Mouse (Mus musculus) stomach, postnatal 0 days (tissue): ENCODE data around the gene Sqstm1. TPM values are rescaled to one million over a fixed set of nuclear protein-coding genes. Genes with fewer than 3 reads are reported as not detected.

Experiments used
- ATAC-seq: fragments of 200-750 bp; cut with Nextera tagmentation; 2 replicates; pipeline ENCODE4 v1.8.0; 2017; ENCODE audit not compliant: low FRiP score, low TSS enrichment
- DNase-seq: peaks from one replicate; pipeline ENCODE4 v3.0.0-alpha.2; 2016; ENCODE audit warnings: low spot score
- H3K27ac ChIP-seq: fragments of 300-500 bp; sonication (generic); replicated peaks from 2 replicates; pipeline ENCODE4 v1.5.1; 2014; ENCODE audit warnings: mild to moderate bottlenecking, control low read depth
- H3K27me3 ChIP-seq: fragments of 300-500 bp; sonication (generic); 2 replicates; pipeline ENCODE4 v1.6.1; 2014; ENCODE audit warnings: low read length; ENCODE audit not compliant: control insufficient read depth, insufficient read depth
- H3K36me3 ChIP-seq: fragments of 300-500 bp; sonication (generic); 2 replicates; pipeline ENCODE4 v1.6.1; 2014; ENCODE audit warnings: low read length, mixed read lengths; ENCODE audit not compliant: control insufficient read depth, insufficient read depth
- H3K4me1 ChIP-seq: fragments of 300-500 bp; sonication (generic); replicated peaks from 2 replicates; pipeline ENCODE4 v1.6.1; 2014; ENCODE audit warnings: antibody characterized with exemption; ENCODE audit not compliant: control insufficient read depth, insufficient read depth
- H3K4me2 ChIP-seq: fragments of 300-500 bp; sonication (generic); replicated peaks from 2 replicates; pipeline ENCODE4 v1.6.1; 2014; ENCODE audit warnings: low read depth, mild to moderate bottlenecking, control low read depth, moderate library complexity
- H3K4me3 ChIP-seq: fragments of 300-500 bp; sonication (generic); 2 replicates; pipeline ENCODE4 v1.5.1; 2014; ENCODE audit warnings: low read depth, low read length, control low read depth
- H3K9ac ChIP-seq: fragments of 300-500 bp; sonication (generic); 2 replicates; pipeline ENCODE4 v1.6.1; 2014; ENCODE audit warnings: mild to moderate bottlenecking, low read length, control low read depth, mixed read lengths
- H3K9me3 ChIP-seq: fragments of 300-500 bp; sonication (generic); 2 replicates; pipeline ENCODE4 v1.6.1; 2016; ENCODE audit warnings: low read length; ENCODE audit not compliant: control insufficient read depth
- CTCF ChIP-seq: IDR thresholded peaks from 2 replicates; pipeline ENCODE4 v1.5.1; 2016; ENCODE audit warnings: antibody characterized with exemption, low read depth, mild to moderate bottlenecking, moderate library complexity
- EP300 ChIP-seq: optimal IDR thresholded peaks from 2 replicates; pipeline ENCODE3; 2016; ENCODE audit warnings: antibody characterized with exemption
- WGBS: fragments of 180-500 bp; shearing (Covaris S2); extraction: QIAGEN DNeasy Blood & Tissue Kit; methylation state at CpG from one replicate; pipeline ENCODE4 v1.1.7; 2014; 5-methylcytosine and 5-hydroxymethylcytosine counted together
- polyA plus RNA-seq: library from polyadenylated mRNA; unstranded; fragments of >200 nt; fragmentation: Nextera tagmentation; extraction: Ambion mirVana; gene quantifications from 2 replicates; pipeline ENCODE4 v1.2.1, GENCODE M21; 2015

Sqstm1 gene
- polyA plus RNA-seq, 1 experiment from 2014 or later, result 211 TPM

DNA sequence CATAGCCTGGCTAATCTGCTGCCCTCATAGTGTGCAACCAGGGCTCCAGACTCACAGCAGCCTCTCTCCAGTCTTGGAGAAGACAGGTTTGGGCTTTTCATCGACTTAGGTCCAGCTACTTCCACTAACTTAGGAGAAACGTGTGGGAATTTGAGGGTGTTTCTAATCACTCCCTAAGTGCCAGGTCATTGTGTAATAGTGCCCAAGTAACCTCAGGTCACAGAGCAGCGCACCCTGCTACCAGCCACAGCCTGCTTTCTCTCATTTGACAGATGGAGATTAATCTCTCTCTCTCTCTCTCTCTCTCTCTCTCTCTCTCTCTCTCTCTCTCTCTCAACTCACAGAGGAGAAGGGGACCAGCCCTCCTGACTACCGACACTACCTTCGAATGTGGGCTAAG, 42.3 kb downstream of the Sqstm1 start:
- WGBS, result 87% methylated on average over 5 of the region's 5 CpGs
- no peaks in the 10 kb centered on the region for H3K27me3 ChIP-seq
- DNase-seq, result no peak
- no peaks in the 10 kb centered on the region for H3K9me3 ChIP-seq
- TF ChIP-seq CTCF (no peak), EP300 (no peak)
- ATAC-seq, result no peak
- H3K36me3 ChIP-seq, result peaks cover 22% of the 10 kb centered on the region
- H3K9ac ChIP-seq, result no peak overlapping the region
- no peak overlapping the region for H3K27ac ChIP-seq
- H3K4me3 ChIP-seq, result no peak overlapping the region
- H3K4me1 ChIP-seq, result no peaks in the 10 kb centered on the region
- H3K4me2 ChIP-seq, result no peak overlapping the region

DNA sequence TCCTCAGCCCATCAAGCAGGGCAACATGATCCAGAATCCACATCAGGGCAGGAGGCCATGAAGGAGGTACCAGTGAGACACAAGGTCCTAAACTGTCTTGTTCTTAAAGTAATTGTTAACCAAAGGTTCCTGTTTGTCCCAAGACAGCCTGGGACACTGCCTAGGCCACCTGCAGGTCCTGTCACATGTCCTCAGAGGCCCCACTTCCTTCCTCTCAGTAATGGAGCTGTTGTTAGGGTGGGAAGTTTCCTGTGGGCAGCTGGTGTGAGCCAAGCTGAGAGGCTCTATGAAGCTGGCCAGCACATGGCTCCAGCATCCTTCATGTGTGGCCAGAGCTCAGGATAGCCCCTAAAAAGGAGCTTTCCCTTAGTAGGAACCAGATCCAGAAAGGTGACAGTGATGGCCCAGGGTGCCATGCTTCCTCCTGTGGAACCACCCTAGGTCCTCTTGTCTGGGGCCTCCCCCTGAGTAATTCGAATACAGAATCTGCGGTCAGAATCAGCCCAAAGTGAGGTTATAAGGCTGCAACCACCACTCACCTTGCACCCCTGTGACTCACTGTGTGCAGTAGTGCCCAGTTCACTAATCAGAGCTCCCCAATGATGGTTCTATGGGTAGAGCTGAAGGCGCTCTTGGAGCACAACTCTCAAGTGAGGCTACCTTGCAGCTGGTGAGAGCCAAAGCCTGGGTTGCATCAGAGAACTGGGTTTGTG, 48.1 kb downstream of the Sqstm1 start:
- Histone ChIP-seq H3K27me3 (no peaks in the 10 kb centered on the region), H3K9me3 (no peaks in the 10 kb centered on the region), H3K4me3 (no peak overlapping the region), H3K9ac (no peak overlapping the region), H3K36me3 (peaks cover 33% of the 10 kb centered on the region), H3K27ac (0 out of 2 replicates have a peak overlapping the region, but pooled peaks have one; percentile 18), H3K4me1 (no peaks in the 10 kb centered on the region), H3K4me2 (no peak overlapping the region)
- DNase-seq (no peak), ATAC-seq (no peak)
- TF ChIP-seq EP300, result no peak
- no peak for TF ChIP-seq CTCF
- 98% methylated on average over 3 of the region's 3 CpGs for WGBS

DNA sequence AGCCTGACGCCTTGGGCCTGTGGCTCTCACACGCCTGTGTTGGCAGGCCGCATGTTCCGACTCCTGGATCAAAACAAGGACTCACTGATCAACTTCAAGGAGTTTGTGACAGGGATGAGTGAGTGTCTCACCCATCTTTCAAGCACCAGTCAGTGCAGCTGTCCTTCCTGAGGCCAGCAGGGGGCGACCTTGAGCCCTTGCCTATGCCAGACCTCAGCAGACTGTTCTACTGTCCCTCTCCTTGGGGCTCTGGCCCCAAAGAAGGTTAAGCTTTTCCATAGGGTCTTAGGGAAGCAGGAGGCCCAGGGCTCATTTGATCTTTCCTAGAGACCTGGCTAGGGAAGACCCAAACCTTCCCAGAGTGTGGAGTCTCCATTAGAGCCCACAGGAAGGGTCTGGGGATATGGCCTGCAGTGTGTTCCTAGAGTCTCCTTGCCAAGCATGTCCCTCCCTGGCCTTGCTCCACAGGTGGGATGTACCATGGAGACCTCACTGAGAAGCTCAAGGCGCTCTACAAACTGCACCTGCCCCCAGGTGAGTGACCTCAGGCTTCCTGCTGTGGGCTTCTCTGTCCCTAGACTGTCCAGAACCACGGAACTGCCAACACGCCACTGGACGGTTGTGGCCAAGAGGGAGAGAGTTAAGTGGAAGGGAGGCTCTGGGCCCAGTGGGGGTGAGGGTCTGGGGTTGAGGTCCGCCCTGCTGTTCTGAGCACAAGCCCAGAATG, 48.9 kb downstream of the Sqstm1 start:
- Histone ChIP-seq H3K4me3 (no peak overlapping the region), H3K27ac (0 out of 2 replicates have a peak overlapping the region, but pooled peaks have one; percentile 18), H3K9me3 (no peaks in the 10 kb centered on the region), H3K4me1 (no peaks in the 10 kb centered on the region), H3K4me2 (no peak overlapping the region), H3K36me3 (peaks cover 40% of the 10 kb centered on the region), H3K27me3 (no peaks in the 10 kb centered on the region), H3K9ac (no peak overlapping the region)
- 61% methylated on average over 10 of the region's 10 CpGs for WGBS
- ATAC-seq, result peak; percentile 41; the same call in 1 of the 2 replicates
- DNase-seq, result peak; percentile 72
- peak; percentile 96 for TF ChIP-seq CTCF
- TF ChIP-seq EP300, result no peak

DNA sequence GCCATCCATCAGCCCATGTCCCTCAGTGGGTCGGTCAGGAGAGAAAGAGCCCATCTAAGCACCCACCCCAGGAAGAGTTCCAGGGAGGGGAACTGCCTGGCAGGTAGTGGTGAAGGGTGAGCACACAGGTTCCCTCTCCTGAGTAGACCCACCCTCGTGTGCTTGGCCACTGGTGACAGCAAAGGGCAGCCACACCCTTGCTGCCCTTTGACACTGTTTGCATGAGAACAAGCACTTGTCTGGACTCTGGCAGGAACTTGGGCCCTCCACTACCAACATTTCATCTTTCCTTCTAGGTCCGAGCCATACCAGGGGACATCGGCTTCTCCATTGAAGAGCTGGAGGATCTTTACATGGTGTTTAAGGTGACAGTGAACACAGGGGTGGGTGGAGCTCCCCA, 51.3 kb downstream of the Sqstm1 start:
- no peaks in the 10 kb centered on the region for H3K27me3 ChIP-seq
- no peaks in the 10 kb centered on the region for H3K4me1 ChIP-seq
- peaks cover 40% of the 10 kb centered on the region for H3K36me3 ChIP-seq
- H3K4me2 ChIP-seq, result no peak overlapping the region
- ATAC-seq (peak; percentile 75), DNase-seq (peak; percentile 46)
- no peaks in the 10 kb centered on the region for H3K9me3 ChIP-seq
- no peak overlapping the region for H3K9ac ChIP-seq
- WGBS, result 56% methylated on average over 4 of the region's 4 CpGs
- H3K4me3 ChIP-seq, result no peak overlapping the region
- no peak overlapping the region for H3K27ac ChIP-seq
- no peak for TF ChIP-seq CTCF
- TF ChIP-seq EP300, result no peak

DNA sequence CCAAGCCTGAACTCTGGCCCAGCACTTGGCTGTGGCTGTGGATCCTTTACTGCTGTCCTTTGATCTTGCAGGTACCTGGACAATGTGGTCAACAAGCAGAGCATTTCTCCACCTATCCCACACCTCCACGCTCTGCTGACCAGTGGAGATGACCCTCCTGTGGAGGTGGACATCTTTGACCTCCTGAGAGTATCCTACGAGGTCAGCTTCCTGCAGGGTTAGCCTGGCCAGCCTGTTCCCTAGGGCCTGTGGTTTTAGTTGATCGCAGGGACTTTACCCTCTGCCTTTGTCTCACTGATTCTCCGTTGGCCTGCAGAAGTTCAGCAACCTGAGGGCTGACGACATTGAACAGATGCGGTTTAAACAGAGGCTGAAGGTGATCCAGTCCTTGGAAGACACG, 52.3 kb downstream of the Sqstm1 start:
- ATAC-seq (no peak), DNase-seq (no peak)
- H3K27ac ChIP-seq, result no peak overlapping the region
- WGBS, result 92% methylated on average over 7 of the region's 7 CpGs
- H3K9ac ChIP-seq, result no peak overlapping the region
- H3K9me3 ChIP-seq, result no peaks in the 10 kb centered on the region
- H3K4me2 ChIP-seq, result no peak overlapping the region
- H3K36me3 ChIP-seq, result peaks cover 33% of the 10 kb centered on the region
- no peak overlapping the region for H3K4me3 ChIP-seq
- no peak for TF ChIP-seq CTCF
- TF ChIP-seq EP300, result no peak
- no peaks in the 10 kb centered on the region for H3K4me1 ChIP-seq
- no peaks in the 10 kb centered on the region for H3K27me3 ChIP-seq

DNA sequence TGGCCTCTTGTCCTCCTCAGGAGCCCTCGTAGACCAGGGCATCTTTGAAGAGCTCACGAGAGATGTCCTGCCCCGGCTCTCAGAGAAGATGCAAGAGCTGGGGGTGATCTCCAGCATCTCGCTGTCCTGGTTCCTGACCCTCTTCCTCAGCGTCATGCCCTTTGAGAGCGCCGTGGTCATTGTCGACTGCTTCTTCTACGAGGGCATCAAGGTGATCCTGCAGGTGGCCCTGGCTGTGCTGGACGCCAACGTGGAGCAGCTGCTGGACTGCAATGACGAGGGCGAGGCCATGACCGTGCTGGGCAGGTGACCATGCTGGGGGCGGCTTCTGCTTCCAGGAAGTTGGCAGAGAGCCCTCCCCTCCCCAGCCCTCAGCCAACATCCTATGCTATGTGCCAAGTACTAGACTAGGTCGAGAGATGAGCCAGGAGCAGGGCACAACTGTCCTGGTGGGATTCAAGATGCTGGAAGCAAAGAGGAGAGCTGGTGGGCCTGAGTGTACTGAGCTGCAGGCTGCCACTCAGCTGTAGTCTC, 53.8 kb downstream of the Sqstm1 start:
- TF ChIP-seq EP300, result no peak
- TF ChIP-seq CTCF, result no peak
- DNase-seq (no peak), ATAC-seq (no peak)
- H3K36me3 ChIP-seq, result peaks cover 47% of the 10 kb centered on the region
- no peak overlapping the region for H3K4me3 ChIP-seq
- H3K4me2 ChIP-seq, result no peak overlapping the region
- no peak overlapping the region for H3K9ac ChIP-seq
- H3K27ac ChIP-seq, result no peak overlapping the region
- H3K9me3 ChIP-seq, result no peaks in the 10 kb centered on the region
- H3K4me1 ChIP-seq, result no peaks in the 10 kb centered on the region
- WGBS, result 84% methylated on average over 16 of the region's 16 CpGs
- H3K27me3 ChIP-seq, result no peaks in the 10 kb centered on the region
